Mouse (Mus musculus): ENCODE results near the gene Acot8. TPM values are rescaled to one million over a fixed set of nuclear protein-coding genes. Genes with fewer than 3 reads are reported as not detected.

Acot8 gene
- polyA plus RNA-seq, 1 experiment from 2014 or later: 18.4 TPM

GRCm38 (mm10) chr2:164827146-164827850 is 22.6 kb upstream of the Acot8 start:
- H3K4me1 ChIP-seq: peaks cover 10% of the 10 kb centered on the region
- no peak overlapping the region for H3K27ac ChIP-seq
- 89% methylated on average over 16 of the region's 16 CpGs for WGBS
- no peak overlapping the region; the same call in 1 of the 2 replicates for H3K4me3 ChIP-seq
- H3K27me3 ChIP-seq (ENCODE audit: low read depth, poor library complexity, severe bottlenecking): no peaks in the 10 kb centered on the region
- no peak for DNase-seq (ENCODE audit: low spot score)
- peaks cover 47% of the 10 kb centered on the region for H3K36me3 ChIP-seq
- no peaks in the 10 kb centered on the region for H3K9me3 ChIP-seq (replicated peaks)

GRCm38 (mm10) chr2:164825521-164825920 is 20.8 kb upstream of the Acot8 start:
- Histone ChIP-seq H3K9me3 (replicated peaks) (no peaks in the 10 kb centered on the region), H3K27me3 (ENCODE audit: low read depth, poor library complexity, severe bottlenecking) (no peaks in the 10 kb centered on the region), H3K4me3 (no peak overlapping the region), H3K4me1 (peaks cover 12% of the 10 kb centered on the region), H3K36me3 (peaks cover 61% of the 10 kb centered on the region), H3K27ac (no peak overlapping the region)
- 95% methylated on average over 17 of the region's 17 CpGs for WGBS
- DNase-seq (ENCODE audit: low spot score): no peak

- H3K27me3 ChIP-seq (ENCODE audit: low read depth, poor library complexity, severe bottlenecking): no peaks in the 10 kb centered on the region
- no peaks in the 10 kb centered on the region for H3K9me3 ChIP-seq (replicated peaks)
- DNase-seq (ENCODE audit: low spot score): no peak
- 97% methylated on average over 4 of the region's 4 CpGs for WGBS
- no peak overlapping the region for H3K27ac ChIP-seq
- H3K4me1 ChIP-seq: peaks cover 12% of the 10 kb centered on the region
- H3K36me3 ChIP-seq: peaks cover 67% of the 10 kb centered on the region
- peak overlapping the region; percentile 85; the same call in 1 of the 2 replicates for H3K4me3 ChIP-seq
Observed at GRCm38 (mm10) chr2:164823969-164824368, 19.3 kb upstream of the Acot8 start.

- no peak for DNase-seq (ENCODE audit: low spot score)
- Histone ChIP-seq H3K4me3 (peak overlapping the region; percentile 85), H3K36me3 (peaks cover 60% of the 10 kb centered on the region), H3K27ac (peak overlapping the region; percentile 85), H3K27me3 (ENCODE audit: low read depth, poor library complexity, severe bottlenecking) (no peaks in the 10 kb centered on the region), H3K4me1 (peaks cover 12% of the 10 kb centered on the region), H3K9me3 (replicated peaks) (no peaks in the 10 kb centered on the region)
- WGBS: 4% methylated on average over 10 of the region's 10 CpGs
Observed at GRCm38 (mm10) chr2:164823181-164823585, 18.5 kb upstream of the Acot8 start.

GRCm38 (mm10) chr2:164822636-164823165 is 18.0 kb upstream of the Acot8 start, which contains the start of gene Zswim1:
TSS of gene Zswim1 (plus strand) at chr2:164822686.
- DNase-seq (ENCODE audit: low spot score): peak; percentile 98
- Histone ChIP-seq H3K4me3 (peak within 1 kb of the TSS; percentile 85), H3K9me3 (replicated peaks) (no peaks in the 10 kb centered on the region), H3K27me3 (ENCODE audit: low read depth, poor library complexity, severe bottlenecking) (no peaks in the 10 kb centered on the region), H3K27ac (peak within 1 kb of the TSS; percentile 85), H3K4me1 (peaks cover 12% of the 10 kb centered on the region), H3K36me3 (peaks cover 56% of the 10 kb centered on the region)
- 1% methylated on average over 32 of the region's 32 CpGs for WGBS

GRCm38 (mm10) chr2:164821060-164821459 is 16.4 kb upstream of the Acot8 start:
- H3K36me3 ChIP-seq: peaks cover 39% of the 10 kb centered on the region
- no peaks in the 10 kb centered on the region for H3K27me3 ChIP-seq (ENCODE audit: low read depth, poor library complexity, severe bottlenecking)
- WGBS: 85% methylated on average over 6 of the region's 6 CpGs
- no peak overlapping the region for H3K27ac ChIP-seq
- H3K9me3 ChIP-seq (replicated peaks): no peaks in the 10 kb centered on the region
- peaks cover 12% of the 10 kb centered on the region for H3K4me1 ChIP-seq
- DNase-seq (ENCODE audit: low spot score): no peak
- H3K4me3 ChIP-seq: no peak overlapping the region

- Histone ChIP-seq H3K27me3 (ENCODE audit: low read depth, poor library complexity, severe bottlenecking) (no peaks in the 10 kb centered on the region), H3K27ac (no peak overlapping the region), H3K4me1 (peaks cover 6% of the 10 kb centered on the region), H3K9me3 (replicated peaks) (no peaks in the 10 kb centered on the region), H3K36me3 (peaks cover 22% of the 10 kb centered on the region), H3K4me3 (no peak overlapping the region)
- DNase-seq (ENCODE audit: low spot score): no peak
- 76% methylated on average over 5 of the region's 5 CpGs for WGBS
Observed at GRCm38 (mm10) chr2:164817703-164818102, 13.0 kb upstream of the Acot8 start.

GRCm38 (mm10) chr2:164817206-164817605 is 12.5 kb upstream of the Acot8 start:
- no peak overlapping the region for H3K27ac ChIP-seq
- WGBS: 92% methylated on average over 6 of the region's 6 CpGs

GRCm38 (mm10) chr2:164815821-164816220 is 11.1 kb upstream of the Acot8 start:
- Histone ChIP-seq H3K36me3 (peaks cover 14% of the 10 kb centered on the region), H3K4me1 (no peaks in the 10 kb centered on the region), H3K27ac (no peak overlapping the region), H3K4me3 (no peak overlapping the region), H3K27me3 (ENCODE audit: low read depth, poor library complexity, severe bottlenecking) (no peaks in the 10 kb centered on the region), H3K9me3 (replicated peaks) (no peaks in the 10 kb centered on the region)
- 92% methylated on average over 8 of the region's 8 CpGs for WGBS
- no peak for DNase-seq (ENCODE audit: low spot score)

More at GRCm38 (mm10) chr2:164817206-164817605, 12.5 kb upstream of the Acot8 start:
- H3K4me3 ChIP-seq: no peak overlapping the region
- peaks cover 24% of the 10 kb centered on the region for H3K36me3 ChIP-seq
- no peaks in the 10 kb centered on the region for H3K9me3 ChIP-seq (replicated peaks)
- H3K27me3 ChIP-seq (ENCODE audit: low read depth, poor library complexity, severe bottlenecking): no peaks in the 10 kb centered on the region
- H3K4me1 ChIP-seq: peaks cover 1% of the 10 kb centered on the region
- DNase-seq (ENCODE audit: low spot score): no peak

- Histone ChIP-seq H3K4me1 (no peaks in the 10 kb centered on the region), H3K9me3 (replicated peaks) (no peaks in the 10 kb centered on the region), H3K27me3 (ENCODE audit: low read depth, poor library complexity, severe bottlenecking) (no peaks in the 10 kb centered on the region), H3K4me3 (no peak overlapping the region), H3K27ac (no peak overlapping the region), H3K36me3 (peaks cover 9% of the 10 kb centered on the region)
- DNase-seq (ENCODE audit: low spot score): no peak
- WGBS: 90% methylated on average over 5 of the region's 5 CpGs
Observed at GRCm38 (mm10) chr2:164815348-164815747, 10.7 kb upstream of the Acot8 start.

- Histone ChIP-seq H3K4me1 (no peaks in the 10 kb centered on the region), H3K36me3 (peaks cover 15% of the 10 kb centered on the region), H3K4me3 (no peak overlapping the region), H3K27me3 (ENCODE audit: low read depth, poor library complexity, severe bottlenecking) (no peaks in the 10 kb centered on the region), H3K9me3 (replicated peaks) (no peaks in the 10 kb centered on the region), H3K27ac (no peak overlapping the region)
- WGBS: 75% methylated on average over 2 of the region's 2 CpGs
- DNase-seq (ENCODE audit: low spot score): no peak
Observed at GRCm38 (mm10) chr2:164813557-164813956, 8.9 kb upstream of the Acot8 start.

GRCm38 (mm10) chr2:164806614-164807013 is 1.9 kb upstream of the Acot8 start:
- Histone ChIP-seq H3K36me3 (peaks cover 27% of the 10 kb centered on the region), H3K27me3 (ENCODE audit: low read depth, poor library complexity, severe bottlenecking) (no peaks in the 10 kb centered on the region), H3K4me3 (no peak overlapping the region), H3K27ac (no peak overlapping the region), H3K4me1 (peaks cover 20% of the 10 kb centered on the region), H3K9me3 (replicated peaks) (no peaks in the 10 kb centered on the region)
- DNase-seq (ENCODE audit: low spot score): no peak
- 85% methylated on average over 7 of the region's 7 CpGs for WGBS

GRCm38 (mm10) chr2:164805332-164805718 is 643 bp upstream of the Acot8 start:
- no peaks in the 10 kb centered on the region for H3K27me3 ChIP-seq (ENCODE audit: low read depth, poor library complexity, severe bottlenecking)
- no peaks in the 10 kb centered on the region for H3K9me3 ChIP-seq (replicated peaks)
- no peak for DNase-seq (ENCODE audit: low spot score)
- 2% methylated on average over 21 of the region's 21 CpGs for WGBS
- H3K4me3 ChIP-seq: peak overlapping the region; percentile 89
- peaks cover 40% of the 10 kb centered on the region for H3K36me3 ChIP-seq
- peaks cover 20% of the 10 kb centered on the region for H3K4me1 ChIP-seq
- H3K27ac ChIP-seq: peak overlapping the region; percentile 91

All from limb, embryonic 10.5 days (tissue).